Mouse (Mus musculus): ENCODE results near the gene Zfp729a.

DNA sequence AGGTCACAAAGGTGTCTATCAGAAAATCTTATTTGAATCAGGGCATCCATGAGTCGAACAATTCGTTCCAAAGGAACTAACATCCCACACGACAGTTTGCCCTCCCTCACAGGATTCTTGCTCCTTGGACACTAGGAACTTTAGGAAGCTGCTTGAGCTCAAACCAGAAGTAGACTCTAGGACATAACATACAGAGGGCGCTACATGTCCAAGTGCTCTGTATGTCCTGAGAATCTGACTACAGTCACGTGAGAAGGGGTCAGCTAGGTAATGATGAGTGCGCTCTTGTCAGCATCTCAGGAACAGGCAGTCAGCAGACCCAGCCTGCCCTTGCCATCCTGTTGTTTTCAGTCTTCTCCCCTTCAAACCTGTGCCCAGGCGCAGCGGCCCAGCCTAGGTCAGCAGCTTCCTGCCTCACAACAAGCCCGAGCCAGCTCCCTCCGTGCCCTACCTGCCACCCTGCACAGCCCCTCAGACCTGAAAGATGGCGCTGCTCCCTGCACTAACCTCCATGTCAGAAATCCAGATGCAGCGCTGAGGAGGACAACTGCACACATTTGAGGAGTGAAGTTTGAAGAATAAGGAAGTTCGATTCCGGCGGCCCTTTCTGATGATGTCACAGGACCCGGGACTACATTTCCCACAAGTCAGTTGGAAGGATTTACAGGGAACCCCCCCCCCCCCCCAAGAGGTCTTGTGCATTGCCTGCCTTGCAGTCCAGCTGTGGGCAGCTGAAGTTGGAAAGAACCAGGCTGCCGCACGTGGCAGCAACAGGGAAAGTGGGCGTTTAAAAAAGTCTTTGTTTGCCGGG lies 28.3 kb downstream of the Zfp729a start, which contains the start of gene Zfp729b:
- TF ChIP-seq POLR2A (IDR thresholded peaks at IDR 0.05; ENCODE audit: borderline replicate concordance, control insufficient read depth, low read depth, low read length) (no peak), CTCF (IDR thresholded peaks at IDR 0.05; ENCODE audit: control insufficient read depth, insufficient read depth, low read length) (no peak)
